Mouse (Mus musculus) liver, adult 2 months (tissue): Measurements from ENCODE around the gene Mettl25.

Experiments
- CTCF ChIP-seq: fragments of 200-500 bp; IDR thresholded peaks from 2 replicates; pipeline ENCODE4 v1.5.1; 2011; ENCODE audit warnings: low read depth, low read length, control low read depth
- POLR2A ChIP-seq: fragments of 200-500 bp; IDR thresholded peaks from 2 replicates; pipeline ENCODE4 v1.6.1; 2011; ENCODE audit warnings: low read length, control low read depth; ENCODE audit not compliant: insufficient read depth; ENCODE audit errors: extremely low read depth

DNA sequence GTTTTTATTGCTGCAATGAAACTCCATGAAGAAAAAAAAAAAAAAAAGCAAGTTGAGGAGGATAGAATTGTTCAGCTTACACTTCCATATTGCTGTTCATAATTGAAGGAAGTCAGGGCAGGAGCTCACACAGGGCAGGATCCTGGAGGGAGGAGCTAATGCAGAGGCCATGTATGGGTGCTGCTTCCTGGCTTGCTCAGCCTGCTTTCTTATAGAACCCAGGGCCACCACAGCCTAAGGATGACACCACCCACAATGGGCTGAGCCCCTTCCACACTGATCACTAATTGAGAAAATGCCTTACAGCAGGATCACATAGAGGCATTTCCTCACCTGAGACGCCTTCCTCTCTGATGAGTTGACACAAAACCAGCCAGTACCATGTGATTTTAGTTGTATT is 95.2 kb downstream of the Mettl25 start:
- TF ChIP-seq CTCF (no peak), POLR2A (no peak)
